Comparison of ENCODE assay signal across 20 mouse cellular contexts in the genomic region with DNA sequence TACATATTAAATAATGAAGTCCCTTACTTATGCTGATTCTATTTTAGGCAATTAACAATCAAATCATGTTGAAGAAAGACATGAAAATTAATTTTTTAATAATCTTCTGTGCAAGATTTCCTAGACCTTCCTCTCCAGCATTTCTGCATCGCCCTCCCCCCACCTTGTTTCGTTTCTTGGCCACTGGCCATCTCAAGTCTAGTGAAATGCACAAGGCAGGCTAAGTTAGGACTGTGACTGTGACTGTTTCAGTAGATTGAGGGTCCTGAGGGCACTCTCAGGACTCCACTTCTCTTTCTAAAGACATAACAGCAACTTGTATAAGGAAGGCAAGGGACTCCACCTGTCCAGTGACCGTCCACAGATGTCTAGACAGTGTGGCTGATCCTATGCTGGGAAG.
DNase-seq lines count a peak whose midpoint lies in the region; ATAC-seq lines count a peak whose summit lies in the region.
"Had no signal": no experiment of that assay in that cellular context is flagged by ENCODE, and none has a peak within 500 bp of the region (broad histone marks: within the 10 kb centered on the region; RNA-seq: fewer than 3 reads in every experiment).

No protein-coding gene starts in this region.

- no peak for DNase-seq in heart, adult 9 months (ENCODE audit: low spot score in 2 of 2)
- no peak for DNase-seq in kidney, adult 18-20 months
- DNase-seq in lung, adult 18-20 months: no peak
- DNase-seq in MN1 (ENCODE audit: low spot score): no peak
- DNase-seq: adrenal gland, postnatal 36 days; cerebellum, adult 9-11 months; forebrain, postnatal 0 days; gastrocnemius, postnatal 25 days; lung, adult 2 months had no signal

- no peaks in the 10 kb centered on the region for H3K36me3 ChIP-seq in heart, embryonic 11.5 days (ENCODE audit: control insufficient read depth, insufficient read depth, low read length)
- no peaks in the 10 kb centered on the region for H3K36me3 ChIP-seq in kidney, embryonic 15.5 days
- H3K36me3 ChIP-seq in lung, embryonic 16.5 days (ENCODE audit: control insufficient read depth, insufficient read depth, low read length): no peaks in the 10 kb centered on the region
- H3K36me3 ChIP-seq in heart, embryonic 15.5 days: no peaks in the 10 kb centered on the region
- H3K36me3 ChIP-seq: hindbrain, embryonic 13.5 days; limb, embryonic 13.5 days; liver, embryonic 12.5 days; midbrain, embryonic 13.5 days had no signal

- 51% methylated on average over 3 of the region's 3 CpGs for WGBS in heart, embryonic 11.5 days (ENCODE audit: insufficient replicate concordance)
- 64% methylated on average over 3 of the region's 3 CpGs for WGBS in kidney, embryonic 15.5 days
- WGBS in lung, embryonic 16.5 days: 36% methylated on average over 3 of the region's 3 CpGs
- WGBS in heart, embryonic 15.5 days: 36% methylated on average over 3 of the region's 3 CpGs

- peaks cover 15% of the 10 kb centered on the region for H3K4me1 ChIP-seq in heart, embryonic 11.5 days (ENCODE audit: control insufficient read depth, insufficient read depth, low read length)
- peaks cover 39% of the 10 kb centered on the region for H3K4me1 ChIP-seq in kidney, embryonic 15.5 days
- H3K4me1 ChIP-seq in lung, embryonic 16.5 days (replicated peaks; ENCODE audit: control insufficient read depth, insufficient read depth, low read length): peaks cover 23% of the 10 kb centered on the region
- H3K4me1 ChIP-seq in heart, embryonic 15.5 days (replicated peaks): peaks cover 20% of the 10 kb centered on the region

- no peak overlapping the region for H3K4me2 ChIP-seq in heart, embryonic 11.5 days
- no peak overlapping the region for H3K4me2 ChIP-seq in kidney, embryonic 15.5 days
- peak overlapping the region; percentile 28 for H3K4me2 ChIP-seq in lung, embryonic 16.5 days (ENCODE audit: low read depth, low read length)
- 0 out of 2 replicates have a peak overlapping the region, but pooled peaks have one; percentile 8 for H3K4me2 ChIP-seq in heart, embryonic 15.5 days
- H3K4me2 ChIP-seq: hindbrain, embryonic 13.5 days; limb, embryonic 13.5 days; liver, embryonic 12.5 days; midbrain, embryonic 13.5 days had no signal

- 0 out of 2 replicates have a peak overlapping the region, but pooled peaks have one; percentile 7 for H3K27ac ChIP-seq in heart, embryonic 11.5 days (ENCODE audit: low read depth, low read length)
- peak overlapping the region; percentile 19; the same call in 1 of the 2 replicates for H3K27ac ChIP-seq in kidney, embryonic 15.5 days
- peak overlapping the region; percentile 57 for H3K27ac ChIP-seq in lung, embryonic 16.5 days (ENCODE audit: low read length)
- no peak overlapping the region for H3K27ac ChIP-seq in heart, embryonic 15.5 days
- H3K27ac ChIP-seq: hindbrain, embryonic 13.5 days; kidney, postnatal 0 days; limb, embryonic 13.5 days; liver, embryonic 12.5 days; midbrain, embryonic 13.5 days had no signal

- H3K9me3 ChIP-seq in heart, embryonic 11.5 days (replicated peaks; ENCODE audit: control insufficient read depth, low read length): no peaks in the 10 kb centered on the region
- H3K9me3 ChIP-seq in kidney, embryonic 15.5 days (replicated peaks): no peaks in the 10 kb centered on the region
- H3K9me3 ChIP-seq in lung, embryonic 16.5 days (ENCODE audit: control insufficient read depth, low read length): no peaks in the 10 kb centered on the region
- no peaks in the 10 kb centered on the region for H3K9me3 ChIP-seq in heart, embryonic 15.5 days (replicated peaks)
- H3K9me3 ChIP-seq: hindbrain, embryonic 13.5 days; limb, embryonic 13.5 days; liver, embryonic 12.5 days; midbrain, embryonic 13.5 days had no signal

- ATAC-seq in heart, embryonic 11.5 days (replicated peaks; ENCODE audit: insufficient number of reproducible peaks, low FRiP score, low TSS enrichment): no peak
- no peak for ATAC-seq in kidney, embryonic 15.5 days (replicated peaks; ENCODE audit: low FRiP score)
- ATAC-seq in lung, embryonic 16.5 days (ENCODE audit: low read depth): peak; percentile 15; the same call in 1 of the 2 replicates
- no peak for ATAC-seq in heart, embryonic 15.5 days (replicated peaks; ENCODE audit: insufficient number of reproducible peaks, insufficient read depth, low FRiP score, low read depth)
- ATAC-seq: CD4-positive, CD25-positive, alpha-beta regulatory T cell, adult 4 months; forebrain, postnatal 0 days; liver, embryonic 12.5 days; midbrain, embryonic 13.5 days; Patski had no signal

- no peak overlapping the region for H3K4me3 ChIP-seq in heart, embryonic 11.5 days (ENCODE audit: low read depth, low read length)
- H3K4me3 ChIP-seq in kidney, embryonic 15.5 days (replicated peaks): no peak overlapping the region
- H3K4me3 ChIP-seq in lung, embryonic 16.5 days (ENCODE audit: low read length): no peak overlapping the region
- H3K4me3 ChIP-seq in heart, embryonic 15.5 days: no peak overlapping the region
- H3K4me3 ChIP-seq: hindbrain, embryonic 13.5 days; limb, embryonic 13.5 days; liver, embryonic 12.5 days; midbrain, embryonic 13.5 days had no signal

- H3K9ac ChIP-seq in heart, embryonic 11.5 days (ENCODE audit: low read depth, low read length): no peak overlapping the region
- no peak overlapping the region for H3K9ac ChIP-seq in kidney, embryonic 15.5 days
- 0 out of 2 replicates have a peak overlapping the region, but pooled peaks have one; percentile 42 for H3K9ac ChIP-seq in lung, embryonic 16.5 days (ENCODE audit: low read length)
- no peak overlapping the region for H3K9ac ChIP-seq in heart, embryonic 15.5 days
- H3K9ac ChIP-seq: forebrain, postnatal 0 days; hindbrain, embryonic 13.5 days; limb, embryonic 13.5 days; liver, embryonic 12.5 days; midbrain, embryonic 13.5 days had no signal

- peaks cover 9% of the 10 kb centered on the region; the same call in 1 of the 2 replicates for H3K27me3 ChIP-seq in heart, embryonic 11.5 days (ENCODE audit: control insufficient read depth, insufficient read depth, low read length)
- no peaks in the 10 kb centered on the region for H3K27me3 ChIP-seq in kidney, embryonic 15.5 days
- no peaks in the 10 kb centered on the region for H3K27me3 ChIP-seq in lung, embryonic 16.5 days (ENCODE audit: control insufficient read depth, insufficient read depth, low read depth, low read length)
- H3K27me3 ChIP-seq in heart, embryonic 15.5 days: no peaks in the 10 kb centered on the region
- H3K27me3 ChIP-seq: liver, embryonic 12.5 days; midbrain, embryonic 13.5 days; Patski had no signal

Comparison
In these comparisons a context has a peak if more than half of its experiments do, and no peak if none do; other contexts are left out.
1. H3K4me2 ChIP-seq: peak in lung, embryonic 16.5 days (single experiment) and heart, embryonic 15.5 days (single experiment); none in heart, embryonic 11.5 days (single experiment) and kidney, embryonic 15.5 days (single experiment).